Mouse (Mus musculus) left cerebral cortex, postnatal 36 days (tissue): ENCODE results near the gene Ada. TPM values are rescaled to one million over a fixed set of nuclear protein-coding genes. Genes with fewer than 3 reads are reported as not detected.

Experiments used
- total RNA-seq, 2 experiments: library from RNA; stranded (reverse); gene quantifications; 2 replicates each; pipeline ENCODE4 v1.2.3; 2021

Gene Ada
- total RNA-seq, 2 experiments from 2014 or later: 1.5 to 1.6 TPM

Other genes with a start within 250 kb of the Ada start
- gene Hnf4a, start 243.4 kb downstream of the Ada start, total RNA-seq: not detected
- gene Ttpal, start 147.9 kb downstream of the Ada start, total RNA-seq: 10 to 100 TPM; 63.0 to 70.7 TPM
- 100 to 1,000 TPM; 224 to 251 TPM for gene Serinc3, start 105.1 kb downstream of the Ada start, total RNA-seq
- 100 to 1,000 TPM; 135 to 144 TPM for gene Pkig, start 91.9 kb downstream of the Ada start, total RNA-seq
- gene Ccn5, start 70.6 kb upstream of the Ada start, total RNA-seq: under 1 TPM; 0.17 to 0.23 TPM
- gene Kcnk15, start 103.4 kb upstream of the Ada start, total RNA-seq: under 1 TPM in 1 of 2 experiments, not detected in 1; 0.54 TPM
- gene Rims4, start 168.4 kb upstream of the Ada start, total RNA-seq: 10 to 100 TPM; 86.6 to 94.5 TPM
- 100 to 1,000 TPM; 422 to 471 TPM for gene Ywhab, start 244.7 kb upstream of the Ada start, total RNA-seq